Mouse (Mus musculus) small intestine, adult 2 months (tissue): ENCODE measurements around the gene Rps11.

ENCODE experiments used
- CTCF ChIP-seq: fragments of 200-500 bp; IDR thresholded peaks from 2 replicates; pipeline ENCODE4 v1.5.1; 2012; ENCODE audit warnings: low read depth, mild to moderate bottlenecking, control low read depth, inconsistent platforms, low read length, moderate library complexity, mixed read lengths; ENCODE audit not compliant: insufficient replicate concordance, insufficient read length; ENCODE audit errors: extremely low read depth
- POLR2A ChIP-seq: fragments of 200-500 bp; IDR thresholded peaks from 2 replicates; pipeline ENCODE4 v1.6.1; 2012; ENCODE audit warnings: low read depth, mild to moderate bottlenecking, control low read depth, inconsistent platforms, low read length, moderate library complexity

DNA sequence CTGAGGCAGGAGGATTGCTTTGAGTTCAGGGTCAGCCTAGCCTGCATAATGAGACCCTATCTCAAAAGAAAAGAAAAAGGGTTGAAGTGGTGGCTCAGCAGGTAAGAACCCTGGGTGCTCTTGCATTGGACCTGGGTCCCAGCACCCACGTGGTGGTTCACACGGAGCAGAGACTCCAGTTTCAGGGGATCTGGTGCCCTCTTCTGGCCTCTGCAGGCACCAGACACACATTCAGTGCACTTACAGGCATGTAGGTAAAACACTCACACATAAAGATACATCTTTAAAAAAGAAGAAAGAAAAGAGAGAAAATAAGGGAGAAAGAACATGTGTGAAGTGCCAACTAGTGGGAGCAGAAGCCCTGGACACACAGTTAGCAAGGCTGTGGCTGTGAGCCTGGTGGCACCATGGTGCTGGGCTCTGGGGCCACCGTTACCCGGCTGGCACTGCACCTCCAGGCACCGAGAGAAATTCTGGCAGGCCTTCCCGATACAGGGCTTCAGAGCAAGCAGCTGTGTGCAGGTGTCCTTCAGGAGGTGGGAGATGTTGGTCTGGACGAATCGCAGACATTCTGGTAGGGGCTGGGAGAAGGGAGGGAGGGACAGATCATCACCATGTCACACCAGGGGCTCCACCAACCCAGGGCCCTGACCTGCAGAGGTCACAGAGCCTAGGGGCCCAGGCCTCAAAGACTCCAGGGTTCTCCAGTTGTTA, 9.4 kb upstream of the Rps11 start:
- TF ChIP-seq POLR2A (no peak), CTCF (peak; percentile 28; the same call in 1 of the 2 replicates)
